Mouse (Mus musculus): Measurements from ENCODE around the gene Gm10600. TPM values are rescaled to one million over a fixed set of nuclear protein-coding genes. Genes with fewer than 3 reads are reported as not detected.
"Not testable (repeated sequence)": the region's sequence is repeated elsewhere in the genome, so short reads cannot be mapped to it uniquely, and the experiment has no call there.

The Gm10600 gene
- polyA plus RNA-seq (2012), result not detected in 2 replicates

- not testable (repeated sequence) for H3K27me3 ChIP-seq (ENCODE audit: control insufficient read depth); H3K4me1 ChIP-seq (ENCODE audit: control insufficient read depth); H3K36me3 ChIP-seq (ENCODE audit: control insufficient read depth); H3K9me3 ChIP-seq (ENCODE audit: control insufficient read depth, low read length); H3K4me3 ChIP-seq (replicated peaks)
Measured at GRCm38 (mm10) chr4:42240339-42240738, at the start of gene Gm10600. Gm10600 (plus strand) TSS chr4:42240639.

DNA sequence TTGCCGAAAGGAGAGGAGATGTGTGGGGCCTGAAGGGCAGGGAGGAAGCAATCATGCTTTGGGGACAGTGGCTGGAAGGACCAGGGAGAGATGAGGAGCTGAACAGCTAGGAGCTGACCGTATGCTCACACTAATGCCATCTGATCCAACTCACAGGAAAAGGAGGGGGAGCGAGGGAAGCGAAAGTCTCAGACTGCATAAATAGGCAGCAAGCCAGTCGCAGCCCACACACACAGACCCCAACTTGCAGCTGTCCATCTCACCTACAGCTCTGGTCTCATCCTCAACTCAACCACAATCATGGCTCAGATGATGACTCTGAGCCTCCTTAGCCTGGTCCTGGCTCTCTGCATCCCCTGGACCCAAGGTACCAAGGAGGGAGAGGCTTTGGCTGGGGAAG is 15.0 kb downstream of the Gm10600 start, which contains the start of gene Ccl21b:
Ccl21b (plus strand) TSS at position 301 of the 400 bp plus-strand sequence.
- H3K9me3 ChIP-seq (ENCODE audit: control insufficient read depth, low read length); H3K27me3 ChIP-seq (ENCODE audit: control insufficient read depth); H3K36me3 ChIP-seq (ENCODE audit: control insufficient read depth); H3K4me1 ChIP-seq (ENCODE audit: control insufficient read depth); H3K4me3 ChIP-seq (replicated peaks): not testable (repeated sequence)

Other genes with a start within 250 kb of the Gm10600 start
- not detected in 2 replicates for gene Gm21093, start 205.9 kb upstream of the Gm10600 start, polyA plus RNA-seq (2012)
- gene Gm3893, start 149.4 kb upstream of the Gm10600 start, polyA plus RNA-seq (2012), result not detected in 2 replicates
- not detected in 2 replicates for gene Gm13304, start 125.8 kb upstream of the Gm10600 start, polyA plus RNA-seq (2012)
- gene Gm13306, start 87.2 kb upstream of the Gm10600 start, polyA plus RNA-seq (2012), result not detected in 2 replicates
- 0.06 TPM in 1 of 2 replicates, not detected in the other for gene Gm13305, start 72.0 kb upstream of the Gm10600 start, polyA plus RNA-seq (2012)
- not detected in 2 replicates for gene Ccl21b, start 15.1 kb downstream of the Gm10600 start, polyA plus RNA-seq (2012)
- gene Gm21953, start 53.6 kb downstream of the Gm10600 start, polyA plus RNA-seq (2012), result 0.97 TPM in 1 of 2 replicates, not detected in the other
- not detected in 2 replicates for gene Fam205a3, start 77.7 kb downstream of the Gm10600 start, polyA plus RNA-seq (2012)
- 0.97 TPM in 1 of 2 replicates, not detected in the other for gene Gm21586, start 198.7 kb downstream of the Gm10600 start, polyA plus RNA-seq (2012)
- not detected in 2 replicates for gene Gm2163, start 226.1 kb downstream of the Gm10600 start, polyA plus RNA-seq (2012)

Data from erythroblast, embryonic 14.5 days (primary cell).